Mouse (Mus musculus): Measurements from ENCODE around the gene Grik4. TPM values are rescaled to one million over a fixed set of nuclear protein-coding genes. Genes with fewer than 3 reads are reported as not detected.

Gene Grik4
- polyA plus RNA-seq, 1 experiment from 2014 or later, result 0.78 TPM

- no peak overlapping the region for H3K27ac ChIP-seq (replicated peaks; ENCODE audit: low read depth, low read length)
- no peak overlapping the region for H3K4me2 ChIP-seq (ENCODE audit: low read depth, low read length)
- no peak for ATAC-seq (ENCODE audit: low read depth)
- no peak for DNase-seq (ENCODE audit: low spot score)
- no peak overlapping the region for H3K4me3 ChIP-seq (ENCODE audit: low read depth, low read length)
- no peaks in the 10 kb centered on the region for H3K27me3 ChIP-seq (replicated peaks; ENCODE audit: control insufficient read depth, insufficient read depth, low read length)
- H3K36me3 ChIP-seq (ENCODE audit: control insufficient read depth, insufficient read depth, low read length), result no peaks in the 10 kb centered on the region
- H3K4me1 ChIP-seq (ENCODE audit: control insufficient read depth, insufficient read depth, low read length), result no peaks in the 10 kb centered on the region
- H3K9me3 ChIP-seq (ENCODE audit: control insufficient read depth, low read length), result peaks cover 6% of the 10 kb centered on the region
- no peak overlapping the region for H3K9ac ChIP-seq (ENCODE audit: low read depth, low read length)
- WGBS, result 85% methylated on average over 3 of the region's 3 CpGs
Measured at GRCm38 (mm10) chr9:42809146-42809545, 135.1 kb downstream of the Grik4 start.

GRCm38 (mm10) chr9:42808394-42808793, 135.9 kb downstream of the Grik4 start:
- ATAC-seq (ENCODE audit: low read depth) (no peak), DNase-seq (ENCODE audit: low spot score) (no peak)
- no peak overlapping the region for H3K4me3 ChIP-seq (ENCODE audit: low read depth, low read length)
- no peak overlapping the region for H3K4me2 ChIP-seq (ENCODE audit: low read depth, low read length)
- H3K36me3 ChIP-seq (ENCODE audit: control insufficient read depth, insufficient read depth, low read length), result no peaks in the 10 kb centered on the region
- H3K27me3 ChIP-seq (replicated peaks; ENCODE audit: control insufficient read depth, insufficient read depth, low read length), result no peaks in the 10 kb centered on the region
- H3K27ac ChIP-seq (replicated peaks; ENCODE audit: low read depth, low read length), result no peak overlapping the region
- no peaks in the 10 kb centered on the region for H3K9me3 ChIP-seq (ENCODE audit: control insufficient read depth, low read length)
- 72% methylated on average over 9 of the region's 9 CpGs for WGBS
- H3K4me1 ChIP-seq (ENCODE audit: control insufficient read depth, insufficient read depth, low read length), result no peaks in the 10 kb centered on the region
- no peak overlapping the region for H3K9ac ChIP-seq (ENCODE audit: low read depth, low read length)

GRCm38 (mm10) chr9:42803061-42803491, 141.2 kb downstream of the Grik4 start:
- Histone ChIP-seq H3K4me3 (ENCODE audit: low read depth, low read length) (no peak overlapping the region), H3K36me3 (ENCODE audit: control insufficient read depth, insufficient read depth, low read length) (no peaks in the 10 kb centered on the region), H3K4me1 (ENCODE audit: control insufficient read depth, insufficient read depth, low read length) (peaks cover 10% of the 10 kb centered on the region), H3K27me3 (replicated peaks; ENCODE audit: control insufficient read depth, insufficient read depth, low read length) (no peaks in the 10 kb centered on the region), H3K9me3 (ENCODE audit: control insufficient read depth, low read length) (no peaks in the 10 kb centered on the region), H3K4me2 (ENCODE audit: low read depth, low read length) (no peak overlapping the region), H3K27ac (replicated peaks; ENCODE audit: low read depth, low read length) (no peak overlapping the region), H3K9ac (ENCODE audit: low read depth, low read length) (no peak overlapping the region)
- WGBS, result 60% methylated on average over 3 of the region's 3 CpGs
- DNase-seq (ENCODE audit: low spot score), result no peak
- ATAC-seq (ENCODE audit: low read depth), result no peak

GRCm38 (mm10) chr9:42801929-42802328, 142.4 kb downstream of the Grik4 start:
- Histone ChIP-seq H3K27me3 (replicated peaks; ENCODE audit: control insufficient read depth, insufficient read depth, low read length) (no peaks in the 10 kb centered on the region), H3K27ac (replicated peaks; ENCODE audit: low read depth, low read length) (no peak overlapping the region), H3K4me2 (ENCODE audit: low read depth, low read length) (no peak overlapping the region), H3K4me1 (ENCODE audit: control insufficient read depth, insufficient read depth, low read length) (peaks cover 10% of the 10 kb centered on the region), H3K36me3 (ENCODE audit: control insufficient read depth, insufficient read depth, low read length) (no peaks in the 10 kb centered on the region), H3K9ac (ENCODE audit: low read depth, low read length) (no peak overlapping the region), H3K4me3 (ENCODE audit: low read depth, low read length) (no peak overlapping the region), H3K9me3 (ENCODE audit: control insufficient read depth, low read length) (no peaks in the 10 kb centered on the region)
- DNase-seq (ENCODE audit: low spot score) (no peak), ATAC-seq (ENCODE audit: low read depth) (no peak)
- 78% methylated on average over 11 of the region's 11 CpGs for WGBS

- H3K4me1 ChIP-seq (ENCODE audit: control insufficient read depth, insufficient read depth, low read length), result peaks cover 10% of the 10 kb centered on the region
- ATAC-seq (ENCODE audit: low read depth) (no peak), DNase-seq (ENCODE audit: low spot score) (no peak)
- H3K4me3 ChIP-seq (ENCODE audit: low read depth, low read length), result no peak overlapping the region
- 93% methylated on average over 7 of the region's 7 CpGs for WGBS
- H3K27me3 ChIP-seq (replicated peaks; ENCODE audit: control insufficient read depth, insufficient read depth, low read length), result no peaks in the 10 kb centered on the region
- no peak overlapping the region for H3K27ac ChIP-seq (replicated peaks; ENCODE audit: low read depth, low read length)
- no peak overlapping the region for H3K4me2 ChIP-seq (ENCODE audit: low read depth, low read length)
- no peak overlapping the region for H3K9ac ChIP-seq (ENCODE audit: low read depth, low read length)
- H3K36me3 ChIP-seq (ENCODE audit: control insufficient read depth, insufficient read depth, low read length), result no peaks in the 10 kb centered on the region
- no peaks in the 10 kb centered on the region for H3K9me3 ChIP-seq (ENCODE audit: control insufficient read depth, low read length)
Measured at GRCm38 (mm10) chr9:42800138-42800537, 144.2 kb downstream of the Grik4 start.

- H3K36me3 ChIP-seq (ENCODE audit: control insufficient read depth, insufficient read depth, low read length), result no peaks in the 10 kb centered on the region
- ATAC-seq (ENCODE audit: low read depth) (no peak), DNase-seq (ENCODE audit: low spot score) (no peak)
- peaks cover 10% of the 10 kb centered on the region for H3K4me1 ChIP-seq (ENCODE audit: control insufficient read depth, insufficient read depth, low read length)
- H3K9me3 ChIP-seq (ENCODE audit: control insufficient read depth, low read length), result no peaks in the 10 kb centered on the region
- no peak overlapping the region for H3K9ac ChIP-seq (ENCODE audit: low read depth, low read length)
- H3K4me3 ChIP-seq (ENCODE audit: low read depth, low read length), result no peak overlapping the region
- 76% methylated on average over 5 of the region's 5 CpGs for WGBS
- no peak overlapping the region for H3K4me2 ChIP-seq (ENCODE audit: low read depth, low read length)
- H3K27me3 ChIP-seq (replicated peaks; ENCODE audit: control insufficient read depth, insufficient read depth, low read length), result no peaks in the 10 kb centered on the region
- H3K27ac ChIP-seq (replicated peaks; ENCODE audit: low read depth, low read length), result no peak overlapping the region
Measured at GRCm38 (mm10) chr9:42799694-42800093, 144.6 kb downstream of the Grik4 start.

- Histone ChIP-seq H3K9ac (ENCODE audit: low read depth, low read length) (no peak overlapping the region), H3K4me2 (ENCODE audit: low read depth, low read length) (no peak overlapping the region), H3K4me1 (ENCODE audit: control insufficient read depth, insufficient read depth, low read length) (peaks cover 10% of the 10 kb centered on the region), H3K36me3 (ENCODE audit: control insufficient read depth, insufficient read depth, low read length) (no peaks in the 10 kb centered on the region), H3K4me3 (ENCODE audit: low read depth, low read length) (no peak overlapping the region), H3K9me3 (ENCODE audit: control insufficient read depth, low read length) (no peaks in the 10 kb centered on the region), H3K27ac (replicated peaks; ENCODE audit: low read depth, low read length) (no peak overlapping the region), H3K27me3 (replicated peaks; ENCODE audit: control insufficient read depth, insufficient read depth, low read length) (no peaks in the 10 kb centered on the region)
- no peak for ATAC-seq (ENCODE audit: low read depth)
- DNase-seq (ENCODE audit: low spot score), result peak; percentile 35
- WGBS, result 49% methylated on average over 5 of the region's 5 CpGs
Measured at GRCm38 (mm10) chr9:42799242-42799641, 145.1 kb downstream of the Grik4 start.

- H3K36me3 ChIP-seq (ENCODE audit: control insufficient read depth, insufficient read depth, low read length), result no peaks in the 10 kb centered on the region
- DNase-seq (ENCODE audit: low spot score) (no peak), ATAC-seq (ENCODE audit: low read depth) (no peak)
- H3K4me1 ChIP-seq (ENCODE audit: control insufficient read depth, insufficient read depth, low read length), result peaks cover 10% of the 10 kb centered on the region
- H3K9me3 ChIP-seq (ENCODE audit: control insufficient read depth, low read length), result no peaks in the 10 kb centered on the region
- H3K27ac ChIP-seq (replicated peaks; ENCODE audit: low read depth, low read length), result no peak overlapping the region
- 77% methylated on average over 4 of the region's 4 CpGs for WGBS
- no peaks in the 10 kb centered on the region for H3K27me3 ChIP-seq (replicated peaks; ENCODE audit: control insufficient read depth, insufficient read depth, low read length)
- no peak overlapping the region for H3K4me2 ChIP-seq (ENCODE audit: low read depth, low read length)
- H3K9ac ChIP-seq (ENCODE audit: low read depth, low read length), result no peak overlapping the region
- no peak overlapping the region for H3K4me3 ChIP-seq (ENCODE audit: low read depth, low read length)
Measured at GRCm38 (mm10) chr9:42798280-42798679, 146.0 kb downstream of the Grik4 start.

GRCm38 (mm10) chr9:42797276-42797675, 147.0 kb downstream of the Grik4 start:
- Histone ChIP-seq H3K4me2 (ENCODE audit: low read depth, low read length) (no peak overlapping the region), H3K4me3 (ENCODE audit: low read depth, low read length) (no peak overlapping the region), H3K9ac (ENCODE audit: low read depth, low read length) (no peak overlapping the region), H3K36me3 (ENCODE audit: control insufficient read depth, insufficient read depth, low read length) (no peaks in the 10 kb centered on the region), H3K27ac (replicated peaks; ENCODE audit: low read depth, low read length) (no peak overlapping the region), H3K4me1 (ENCODE audit: control insufficient read depth, insufficient read depth, low read length) (peaks cover 10% of the 10 kb centered on the region), H3K27me3 (replicated peaks; ENCODE audit: control insufficient read depth, insufficient read depth, low read length) (no peaks in the 10 kb centered on the region), H3K9me3 (ENCODE audit: control insufficient read depth, low read length) (no peaks in the 10 kb centered on the region)
- no peak for DNase-seq (ENCODE audit: low spot score)
- WGBS, result 78% methylated on average over 8 of the region's 8 CpGs
- no peak for ATAC-seq (ENCODE audit: low read depth)
